Mouse (Mus musculus) hindbrain, embryonic 13.5 days (tissue): ENCODE results near the gene Wwtr1. TPM values are rescaled to one million over a fixed set of nuclear protein-coding genes. Genes with fewer than 3 reads are reported as not detected.

Experiments
- ATAC-seq: fragments of 200-750 bp; cut with Nextera tagmentation; 2 replicates; pipeline ENCODE4 v1.8.0; 2017; ENCODE audit warnings: moderate TSS enrichment; ENCODE audit not compliant: low FRiP score
- H3K27ac ChIP-seq: fragments of 300-500 bp; sonication (generic); 2 replicates; pipeline ENCODE4 v1.5.1; 2015; ENCODE audit warnings: inconsistent platforms, mild to moderate bottlenecking, moderate library complexity
- H3K27me3 ChIP-seq: fragments of 300-500 bp; sonication (generic); 2 replicates; pipeline ENCODE4 v1.6.1; 2015; ENCODE audit warnings: mild to moderate bottlenecking, inconsistent platforms
- H3K36me3 ChIP-seq: fragments of 300-500 bp; sonication (generic); 2 replicates; pipeline ENCODE4 v1.6.1; 2015; ENCODE audit warnings: mild to moderate bottlenecking, inconsistent platforms
- H3K4me1 ChIP-seq: fragments of 300-500 bp; sonication (generic); replicated peaks from 2 replicates; pipeline ENCODE4 v1.6.1; 2015; ENCODE audit warnings: inconsistent platforms
- H3K4me2 ChIP-seq: fragments of 300-500 bp; sonication (generic); 2 replicates; pipeline ENCODE4 v1.6.1; 2015; ENCODE audit warnings: inconsistent platforms, mild to moderate bottlenecking, moderate library complexity
- H3K4me3 ChIP-seq: fragments of 300-500 bp; sonication (generic); 2 replicates; pipeline ENCODE4 v1.5.1; 2015; ENCODE audit warnings: mild to moderate bottlenecking, inconsistent platforms
- H3K9ac ChIP-seq: fragments of 300-500 bp; sonication (generic); 2 replicates; pipeline ENCODE4 v1.6.1; 2015; ENCODE audit warnings: mild to moderate bottlenecking, inconsistent platforms
- H3K9me3 ChIP-seq: fragments of 300-500 bp; sonication (generic); 2 replicates; pipeline ENCODE4 v1.6.1; 2016; ENCODE audit warnings: inconsistent platforms
- WGBS: fragments of 180-500 bp; shearing (Covaris S2); methylation state at CpG from one replicate; pipeline ENCODE4 v1.1.7; 2015; 5-methylcytosine and 5-hydroxymethylcytosine counted together
- polyA plus RNA-seq: library from polyadenylated mRNA; unstranded; fragments of >200 nt; fragmentation: Nextera tagmentation; extraction: Ambion mirVana; gene quantifications from 2 replicates; pipeline ENCODE4 v1.2.1, GENCODE M21; 2015

Gene Wwtr1
- polyA plus RNA-seq, 1 experiment from 2014 or later = 9.9 TPM

GRCm38 (mm10) chr3:57554890-57555239 lies 20.8 kb downstream of the Wwtr1 start:
- no peak overlapping the region for H3K9ac ChIP-seq
- no peaks in the 10 kb centered on the region; the same call in 1 of the 2 replicates for H3K36me3 ChIP-seq
- no peaks in the 10 kb centered on the region for H3K4me1 ChIP-seq
- no peak overlapping the region for H3K4me2 ChIP-seq
- no peak overlapping the region for H3K27ac ChIP-seq
- H3K4me3 ChIP-seq = no peak overlapping the region
- H3K27me3 ChIP-seq = no peaks in the 10 kb centered on the region
- ATAC-seq = no peak
- H3K9me3 ChIP-seq = no peaks in the 10 kb centered on the region
- 97% methylated on average over 3 of the region's 3 CpGs for WGBS

- H3K27me3 ChIP-seq = no peaks in the 10 kb centered on the region
- H3K4me2 ChIP-seq = no peak overlapping the region
- ATAC-seq = no peak
- WGBS = 91% methylated on average over 10 of the region's 10 CpGs
- no peaks in the 10 kb centered on the region; the same call in 1 of the 2 replicates for H3K36me3 ChIP-seq
- H3K4me3 ChIP-seq = no peak overlapping the region
- H3K27ac ChIP-seq = no peak overlapping the region
- no peaks in the 10 kb centered on the region for H3K4me1 ChIP-seq
- no peaks in the 10 kb centered on the region for H3K9me3 ChIP-seq
- H3K9ac ChIP-seq = no peak overlapping the region
These were observed 21.4 kb downstream of the Wwtr1 start for GRCm38 (mm10) chr3:57554124-57554889.

DNA sequence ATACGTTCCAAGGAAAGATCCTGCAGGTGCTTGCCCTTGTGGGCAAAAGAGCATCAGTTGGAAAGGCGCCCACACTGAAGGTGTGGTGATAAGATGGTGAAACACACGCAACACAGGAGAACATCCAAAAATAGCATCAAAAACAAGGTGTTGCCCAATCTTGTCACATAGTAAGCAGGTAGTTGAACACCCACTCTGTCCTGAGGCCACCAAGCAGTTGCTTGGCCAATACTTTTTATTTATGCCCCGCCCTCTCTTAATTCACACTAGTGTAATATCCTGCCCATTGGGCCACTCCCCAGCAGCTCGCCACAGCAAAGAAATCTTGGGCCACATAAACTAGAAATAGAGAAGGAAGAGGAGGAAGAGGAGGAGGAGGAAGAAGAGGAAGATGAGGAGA lies 22.6 kb downstream of the Wwtr1 start:
- Histone ChIP-seq H3K36me3 (no peaks in the 10 kb centered on the region), H3K27ac (no peak overlapping the region), H3K4me3 (no peak overlapping the region), H3K9ac (no peak overlapping the region), H3K9me3 (no peaks in the 10 kb centered on the region), H3K27me3 (no peaks in the 10 kb centered on the region), H3K4me1 (no peaks in the 10 kb centered on the region), H3K4me2 (no peak overlapping the region)
- no peak for ATAC-seq
- WGBS = 95% methylated on average over 5 of the region's 5 CpGs

GRCm38 (mm10) chr3:57551210-57551609 lies 24.5 kb downstream of the Wwtr1 start:
- H3K4me3 ChIP-seq = no peak overlapping the region
- H3K27ac ChIP-seq = no peak overlapping the region
- no peaks in the 10 kb centered on the region for H3K4me1 ChIP-seq
- no peaks in the 10 kb centered on the region for H3K36me3 ChIP-seq
- H3K9ac ChIP-seq = no peak overlapping the region
- no peak overlapping the region for H3K4me2 ChIP-seq
- no peak for ATAC-seq
- H3K9me3 ChIP-seq = no peaks in the 10 kb centered on the region
- 90% methylated on average over 2 of the region's 2 CpGs for WGBS
- H3K27me3 ChIP-seq = no peaks in the 10 kb centered on the region

- no peaks in the 10 kb centered on the region for H3K27me3 ChIP-seq
- WGBS = 84% methylated on average over 5 of the region's 5 CpGs
These were observed 25.1 kb downstream of the Wwtr1 start for GRCm38 (mm10) chr3:57550468-57551185.

GRCm38 (mm10) chr3:57544154-57544553 lies 31.6 kb downstream of the Wwtr1 start:
- no peaks in the 10 kb centered on the region for H3K36me3 ChIP-seq
- WGBS = 88% methylated on average over 9 of the region's 9 CpGs
- no peak overlapping the region; the same call in 1 of the 2 replicates for H3K27ac ChIP-seq
- H3K9me3 ChIP-seq = no peaks in the 10 kb centered on the region
- no peak overlapping the region for H3K4me3 ChIP-seq
- H3K4me2 ChIP-seq = no peak overlapping the region
- no peak for ATAC-seq
- H3K9ac ChIP-seq = no peak overlapping the region
- no peaks in the 10 kb centered on the region for H3K4me1 ChIP-seq
- H3K27me3 ChIP-seq = no peaks in the 10 kb centered on the region

More at GRCm38 (mm10) chr3:57550468-57551185, 25.1 kb downstream of the Wwtr1 start:
- Histone ChIP-seq H3K9me3 (no peaks in the 10 kb centered on the region), H3K4me3 (no peak overlapping the region), H3K4me2 (no peak overlapping the region), H3K4me1 (no peaks in the 10 kb centered on the region), H3K36me3 (no peaks in the 10 kb centered on the region), H3K9ac (no peak overlapping the region), H3K27ac (no peak overlapping the region)
- no peak for ATAC-seq

DNA sequence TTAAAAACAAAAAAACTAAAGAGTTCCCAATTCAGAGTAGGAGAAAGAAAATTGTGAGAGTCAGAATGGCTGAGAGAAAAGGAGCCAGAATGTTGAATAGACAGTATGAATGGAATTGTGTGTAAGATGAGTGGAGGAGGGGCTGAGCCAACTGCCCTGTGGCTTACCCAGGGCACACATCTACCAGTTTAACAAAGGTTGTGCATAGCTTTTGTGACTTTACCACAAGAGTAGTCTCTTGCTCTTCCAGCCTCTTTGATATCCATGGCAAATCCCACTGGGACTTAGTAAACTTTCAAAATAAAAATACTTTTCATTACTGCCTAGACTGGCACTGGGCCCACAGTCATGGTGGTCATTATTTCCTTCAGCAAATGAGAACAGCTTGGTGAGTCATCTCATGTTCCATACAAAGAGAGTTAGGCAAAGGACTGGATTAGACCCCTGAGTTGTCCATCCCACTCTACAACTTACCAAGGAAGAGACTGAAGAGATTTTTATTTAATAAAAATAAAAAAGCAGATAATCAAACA lies 32.8 kb downstream of the Wwtr1 start:
- Histone ChIP-seq H3K9me3 (no peaks in the 10 kb centered on the region), H3K36me3 (no peaks in the 10 kb centered on the region), H3K4me1 (no peaks in the 10 kb centered on the region), H3K4me3 (no peak overlapping the region), H3K9ac (no peak overlapping the region), H3K4me2 (no peak overlapping the region), H3K27me3 (no peaks in the 10 kb centered on the region), H3K27ac (no peak overlapping the region)
- ATAC-seq = no peak

DNA sequence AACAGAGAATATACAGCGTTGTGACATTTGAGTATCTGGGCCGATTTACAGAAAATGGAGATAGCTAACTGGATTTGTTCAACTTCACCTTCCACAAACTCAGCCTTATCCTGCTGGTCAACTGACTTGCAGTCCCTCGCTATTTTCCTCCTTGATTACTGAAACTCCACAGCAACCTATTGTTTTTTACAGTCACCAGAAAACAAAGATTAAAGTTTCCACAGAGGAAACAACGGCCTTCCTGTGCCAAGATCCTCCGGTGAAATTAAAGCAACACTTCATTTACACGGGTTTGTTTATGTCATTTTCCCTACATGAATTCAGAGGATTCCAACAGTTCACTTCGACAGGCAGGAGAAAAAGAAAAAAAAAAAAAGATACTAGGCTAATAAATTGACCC lies 34.5 kb downstream of the Wwtr1 start:
- no peaks in the 10 kb centered on the region for H3K27me3 ChIP-seq
- no peaks in the 10 kb centered on the region for H3K36me3 ChIP-seq
- no peak overlapping the region for H3K4me3 ChIP-seq
- H3K9ac ChIP-seq = no peak overlapping the region
- no peak for ATAC-seq
- no peak overlapping the region for H3K27ac ChIP-seq
- WGBS = 77% methylated on average over 7 of the region's 7 CpGs
- no peaks in the 10 kb centered on the region for H3K9me3 ChIP-seq
- H3K4me1 ChIP-seq = no peaks in the 10 kb centered on the region
- no peak overlapping the region for H3K4me2 ChIP-seq

- Histone ChIP-seq H3K27ac (no peak overlapping the region), H3K4me1 (peaks cover 5% of the 10 kb centered on the region; the same call in 1 of the 2 replicates), H3K36me3 (no peaks in the 10 kb centered on the region), H3K4me3 (no peak overlapping the region), H3K4me2 (no peak overlapping the region), H3K27me3 (no peaks in the 10 kb centered on the region), H3K9me3 (no peaks in the 10 kb centered on the region), H3K9ac (no peak overlapping the region)
- 72% methylated on average over 2 of the region's 2 CpGs for WGBS
- ATAC-seq = no peak
These were observed 35.2 kb downstream of the Wwtr1 start for GRCm38 (mm10) chr3:57540474-57540873.

DNA sequence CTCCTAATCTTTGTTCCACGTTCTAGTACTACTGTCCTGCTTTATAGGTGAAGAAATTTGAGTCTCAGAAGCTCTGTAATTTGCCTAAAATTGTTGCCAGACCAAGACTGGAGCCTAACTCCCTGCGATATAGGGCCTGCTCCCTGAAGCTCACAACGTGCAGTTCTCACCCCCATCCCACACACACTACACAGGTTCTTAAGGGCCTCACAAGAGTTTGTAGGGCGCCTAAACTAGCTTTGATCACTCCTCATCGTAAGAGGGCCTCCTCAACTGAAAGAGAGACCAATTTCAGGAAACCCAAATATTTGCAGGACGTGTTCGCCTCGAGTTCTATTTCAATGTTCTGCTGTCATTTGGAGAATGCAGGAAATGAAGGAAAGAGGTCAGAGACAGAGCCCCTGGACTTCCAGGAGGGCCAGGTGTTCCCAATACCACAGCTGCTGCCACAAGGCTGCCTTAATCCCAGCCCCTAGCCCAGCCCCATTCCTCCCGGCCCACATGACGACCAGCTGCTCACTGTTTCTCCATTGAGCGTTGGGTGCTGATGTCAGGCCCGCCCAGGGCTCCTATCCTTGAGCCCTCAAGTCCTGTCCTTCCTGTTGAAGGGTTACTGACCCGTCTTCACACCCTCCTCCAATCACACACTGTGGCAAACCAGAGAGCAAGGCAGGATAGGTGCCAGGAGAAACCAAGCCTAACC lies 40.1 kb downstream of the Wwtr1 start:
- 75% methylated on average over 13 of the region's 13 CpGs for WGBS
- 0 out of 2 replicates have a peak overlapping the region, but pooled peaks have one; percentile 10 for H3K27ac ChIP-seq

DNA sequence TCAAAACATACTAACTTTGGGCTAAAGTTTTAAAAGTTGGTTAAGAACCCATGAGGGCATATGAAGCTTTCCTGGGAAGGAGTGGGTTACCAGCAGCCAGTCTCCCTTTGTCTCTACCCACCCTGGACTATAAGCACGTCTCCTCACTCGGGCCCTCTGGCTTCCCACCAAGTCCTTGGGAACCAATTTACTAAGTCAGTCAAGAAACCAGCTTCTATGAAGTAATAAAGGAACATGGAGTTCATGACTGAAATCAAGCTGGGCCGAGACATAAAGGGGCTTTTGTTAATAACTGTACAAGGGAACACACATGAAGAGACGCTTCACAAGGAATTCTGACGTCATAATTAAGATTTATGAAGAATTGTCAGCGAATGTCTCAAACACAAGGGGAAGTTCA lies 41.3 kb downstream of the Wwtr1 start:
- H3K9ac ChIP-seq = no peak overlapping the region
- no peaks in the 10 kb centered on the region for H3K9me3 ChIP-seq
- peaks cover 9% of the 10 kb centered on the region; the same call in 1 of the 2 replicates for H3K4me1 ChIP-seq
- 0 out of 2 replicates have a peak overlapping the region, but pooled peaks have one; percentile 0 for H3K27ac ChIP-seq
- WGBS = 66% methylated on average over 6 of the region's 6 CpGs
- no peak overlapping the region for H3K4me2 ChIP-seq
- no peak overlapping the region for H3K4me3 ChIP-seq
- no peaks in the 10 kb centered on the region for H3K27me3 ChIP-seq
- H3K36me3 ChIP-seq = no peaks in the 10 kb centered on the region
- 0 out of 2 replicates have a peak, but pooled peaks have one; percentile 39 for ATAC-seq

More for the DNA sequence above, 40.1 kb downstream of the Wwtr1 start:
- H3K27me3 ChIP-seq = no peaks in the 10 kb centered on the region
- H3K36me3 ChIP-seq = no peaks in the 10 kb centered on the region
- no peak overlapping the region for H3K9ac ChIP-seq
- H3K4me3 ChIP-seq = no peak overlapping the region
- no peaks in the 10 kb centered on the region for H3K9me3 ChIP-seq
- ATAC-seq = no peak
- no peak overlapping the region for H3K4me2 ChIP-seq
- H3K4me1 ChIP-seq = peaks cover 9% of the 10 kb centered on the region; the same call in 1 of the 2 replicates

GRCm38 (mm10) chr3:57533876-57534275 lies 41.8 kb downstream of the Wwtr1 start:
- no peak for ATAC-seq
- no peak overlapping the region for H3K9ac ChIP-seq
- H3K4me2 ChIP-seq = no peak overlapping the region
- no peaks in the 10 kb centered on the region for H3K36me3 ChIP-seq
- 0 out of 2 replicates have a peak overlapping the region, but pooled peaks have one; percentile 0 for H3K27ac ChIP-seq
- no peaks in the 10 kb centered on the region for H3K27me3 ChIP-seq
- WGBS = 85% methylated on average over 9 of the region's 9 CpGs
- no peak overlapping the region for H3K4me3 ChIP-seq
- peaks cover 9% of the 10 kb centered on the region; the same call in 1 of the 2 replicates for H3K4me1 ChIP-seq
- no peaks in the 10 kb centered on the region for H3K9me3 ChIP-seq
